Mouse (Mus musculus): Measurements from ENCODE around the gene Nynrin. TPM values are rescaled to one million over a fixed set of nuclear protein-coding genes. Genes with fewer than 3 reads are reported as not detected.

The Nynrin gene
- polyA plus RNA-seq, 1 experiment from 2014 or later = 11.0 TPM

Other genes with a start within 250 kb of the Nynrin start
- 8.0 and 8.4 TPM in 2 replicates for gene Rec8, start 236.0 kb upstream of the Nynrin start, polyA plus RNA-seq (2015; fragmentation: Nextera tagmentation; extraction: Ambion mirVana)
- 116 and 123 TPM in 2 replicates for gene Ipo4, start 218.1 kb upstream of the Nynrin start, polyA plus RNA-seq (2015; fragmentation: Nextera tagmentation; extraction: Ambion mirVana)
- 2.1 and 2.4 TPM in 2 replicates for gene Gm49378, start 216.1 kb upstream of the Nynrin start, polyA plus RNA-seq (2015; fragmentation: Nextera tagmentation; extraction: Ambion mirVana)
- gene Tm9sf1, start 210.2 kb upstream of the Nynrin start, polyA plus RNA-seq (2015; fragmentation: Nextera tagmentation; extraction: Ambion mirVana) = 57.8 and 60.0 TPM in 2 replicates
- 0.20 and 0.28 TPM in 2 replicates for gene Tssk4, start 203.8 kb upstream of the Nynrin start, polyA plus RNA-seq (2015; fragmentation: Nextera tagmentation; extraction: Ambion mirVana)
- gene Mdp1, start 193.5 kb upstream of the Nynrin start, polyA plus RNA-seq (2015; fragmentation: Nextera tagmentation; extraction: Ambion mirVana) = 81.0 and 84.6 TPM in 2 replicates
- gene Gmpr2, start 182.1 kb upstream of the Nynrin start, polyA plus RNA-seq (2015; fragmentation: Nextera tagmentation; extraction: Ambion mirVana) = 52.5 and 52.7 TPM in 2 replicates
- 532 and 551 TPM in 2 replicates for gene Nedd8, start 181.9 kb upstream of the Nynrin start, polyA plus RNA-seq (2015; fragmentation: Nextera tagmentation; extraction: Ambion mirVana)
- gene Tinf2, start 172.2 kb upstream of the Nynrin start, polyA plus RNA-seq (2015; fragmentation: Nextera tagmentation; extraction: Ambion mirVana) = 22.5 and 25.8 TPM in 2 replicates
- 0.13 and 0.15 TPM in 2 replicates for gene Tgm1, start 140.1 kb upstream of the Nynrin start, polyA plus RNA-seq (2015; fragmentation: Nextera tagmentation; extraction: Ambion mirVana)
- gene Rabggta, start 131.7 kb upstream of the Nynrin start, polyA plus RNA-seq (2015; fragmentation: Nextera tagmentation; extraction: Ambion mirVana) = 64.0 and 65.1 TPM in 2 replicates
- gene Dhrs1, start 108.3 kb upstream of the Nynrin start, polyA plus RNA-seq (2015; fragmentation: Nextera tagmentation; extraction: Ambion mirVana) = 72.3 and 75.3 TPM in 2 replicates
- 25.9 and 28.0 TPM in 2 replicates for gene Nop9, start 108.3 kb upstream of the Nynrin start, polyA plus RNA-seq (2015; fragmentation: Nextera tagmentation; extraction: Ambion mirVana)
- 0.21 and 0.26 TPM in 2 replicates for gene Cideb, start 95.6 kb upstream of the Nynrin start, polyA plus RNA-seq (2015; fragmentation: Nextera tagmentation; extraction: Ambion mirVana)
- gene Ltb4r2, start 92.6 kb upstream of the Nynrin start, polyA plus RNA-seq (2015; fragmentation: Nextera tagmentation; extraction: Ambion mirVana) = 0.51 and 0.59 TPM in 2 replicates
- gene Ltb4r1, start 88.0 kb upstream of the Nynrin start, polyA plus RNA-seq (2015; fragmentation: Nextera tagmentation; extraction: Ambion mirVana) = 0.50 and 0.60 TPM in 2 replicates
- gene Adcy4, start 69.9 kb upstream of the Nynrin start, polyA plus RNA-seq (2015; fragmentation: Nextera tagmentation; extraction: Ambion mirVana) = 4.0 and 5.0 TPM in 2 replicates
- gene Ripk3, start 65.1 kb upstream of the Nynrin start, polyA plus RNA-seq (2015; fragmentation: Nextera tagmentation; extraction: Ambion mirVana) = 1.6 and 1.7 TPM in 2 replicates
- gene Nfatc4, start 30.9 kb upstream of the Nynrin start, polyA plus RNA-seq (2015; fragmentation: Nextera tagmentation; extraction: Ambion mirVana) = 6.7 and 7.0 TPM in 2 replicates
- gene Cbln3, start 30.4 kb downstream of the Nynrin start, polyA plus RNA-seq (2015; fragmentation: Nextera tagmentation; extraction: Ambion mirVana) = 0.15 and 0.20 TPM in 2 replicates
- gene Khnyn, start 30.9 kb downstream of the Nynrin start, polyA plus RNA-seq (2015; fragmentation: Nextera tagmentation; extraction: Ambion mirVana) = 10.4 and 10.5 TPM in 2 replicates
- gene Sdr39u1, start 46.3 kb downstream of the Nynrin start, polyA plus RNA-seq (2015; fragmentation: Nextera tagmentation; extraction: Ambion mirVana) = 160 and 180 TPM in 2 replicates
- 0.29 TPM in 1 of 2 replicates, not detected in the other for gene Cma1, start 90.7 kb downstream of the Nynrin start, polyA plus RNA-seq (2015; fragmentation: Nextera tagmentation; extraction: Ambion mirVana)
- gene Cma2, start 97.0 kb downstream of the Nynrin start, polyA plus RNA-seq (2015; fragmentation: Nextera tagmentation; extraction: Ambion mirVana) = not detected in 2 replicates
- gene Mcpt1, start 164.0 kb downstream of the Nynrin start, polyA plus RNA-seq (2015; fragmentation: Nextera tagmentation; extraction: Ambion mirVana) = not detected in 2 replicates
- gene Mcpt9, start 176.5 kb downstream of the Nynrin start, polyA plus RNA-seq (2015; fragmentation: Nextera tagmentation; extraction: Ambion mirVana) = not detected in 2 replicates
- not detected in 2 replicates for gene Mcpt2, start 188.0 kb downstream of the Nynrin start, polyA plus RNA-seq (2015; fragmentation: Nextera tagmentation; extraction: Ambion mirVana)
- gene Mcpt4, start 208.3 kb downstream of the Nynrin start, polyA plus RNA-seq (2015; fragmentation: Nextera tagmentation; extraction: Ambion mirVana) = not detected in 2 replicates
- gene Mcpt8, start 231.3 kb downstream of the Nynrin start, polyA plus RNA-seq (2015; fragmentation: Nextera tagmentation; extraction: Ambion mirVana) = not detected in 2 replicates
- not detected in 2 replicates for gene Ctsg, start 248.6 kb downstream of the Nynrin start, polyA plus RNA-seq (2015; fragmentation: Nextera tagmentation; extraction: Ambion mirVana)